Mouse (Mus musculus): Measurements from ENCODE around the gene Gm43951. TPM values are rescaled to one million over a fixed set of nuclear protein-coding genes. Genes with fewer than 3 reads are reported as not detected.
"Not testable (repeated sequence)": the region's sequence is repeated elsewhere in the genome, so short reads cannot be mapped to it uniquely, and the experiment has no call there.

Gene Gm43951
- polyA plus RNA-seq, 1 experiment: 0.11 TPM

DNA sequence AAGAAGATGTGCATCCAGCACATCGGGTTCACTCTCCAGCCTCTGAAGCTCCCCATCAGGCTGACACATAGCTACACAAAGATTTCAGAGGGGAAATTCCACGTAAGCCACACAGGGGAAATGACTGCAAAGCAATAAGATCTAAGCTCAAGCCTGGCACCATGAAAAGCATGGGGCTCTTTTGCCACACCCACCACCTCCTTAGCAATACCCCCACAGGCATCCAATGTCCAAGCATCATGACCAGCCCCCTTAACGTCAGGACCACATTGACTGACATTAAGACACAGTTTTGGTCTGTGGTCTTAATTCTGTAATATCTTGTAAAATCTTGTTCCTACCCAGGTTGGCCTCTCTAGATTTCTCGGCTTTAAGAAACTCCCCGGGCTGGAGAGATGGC is 26.1 kb downstream of the Gm43951 start:
- Histone ChIP-seq H3K4me3 (ENCODE audit: extremely low read depth, insufficient read depth, insufficient read length) (no peak overlapping the region), H3K36me3 (ENCODE audit: control insufficient read depth, insufficient read depth, low read length) (peaks cover 20% of the 10 kb centered on the region), H3K4me1 (ENCODE audit: control insufficient read depth, insufficient read depth, insufficient read length) (no peaks in the 10 kb centered on the region), H3K27me3 (ENCODE audit: control insufficient read depth, insufficient read depth, low read length) (no peaks in the 10 kb centered on the region), H3K27ac (ENCODE audit: insufficient read depth, low read length) (no peak overlapping the region)
- no peak for DNase-seq (ENCODE audit: low read depth in 1 of 2, low spot score in 2 of 2)
- TF ChIP-seq POLR2A (IDR thresholded peaks at IDR 0.05; ENCODE audit: low read depth, low read length) (no peak), CTCF (IDR thresholded peaks at IDR 0.05; ENCODE audit: extremely low read depth, insufficient read depth, insufficient read length, insufficient replicate concordance) (no peak)
- WGBS: 94% methylated on average over 5 of the region's 5 CpGs

DNA sequence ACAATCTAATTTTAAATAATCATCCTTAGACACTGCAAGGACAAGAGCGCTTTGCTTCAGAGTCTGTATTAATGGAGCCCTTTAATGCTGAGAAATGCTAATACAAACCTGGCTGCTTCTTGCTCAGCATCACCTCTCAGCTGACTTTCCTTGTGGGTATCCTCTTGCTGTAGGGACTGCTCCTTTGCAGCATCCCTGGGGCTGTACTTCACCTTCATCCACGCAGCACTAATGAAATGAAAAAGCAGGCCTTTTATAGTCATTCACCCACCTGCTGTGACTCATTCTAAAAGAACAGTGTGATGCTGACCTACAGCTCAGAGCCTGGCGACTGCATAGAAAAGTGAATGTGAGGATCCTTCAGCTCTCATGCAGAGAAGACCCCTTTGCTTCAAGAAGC is 30.1 kb downstream of the Gm43951 start:
- TF ChIP-seq CTCF (IDR thresholded peaks at IDR 0.05; ENCODE audit: extremely low read depth, insufficient read depth, insufficient read length, insufficient replicate concordance): no peak
- no peak for TF ChIP-seq POLR2A (IDR thresholded peaks at IDR 0.05; ENCODE audit: low read depth, low read length)
- 92% methylated on average over 3 of the region's 3 CpGs for WGBS
- Histone ChIP-seq H3K27ac (ENCODE audit: insufficient read depth, low read length) (no peak overlapping the region), H3K27me3 (ENCODE audit: control insufficient read depth, insufficient read depth, low read length) (no peaks in the 10 kb centered on the region), H3K4me1 (ENCODE audit: control insufficient read depth, insufficient read depth, insufficient read length) (no peaks in the 10 kb centered on the region), H3K4me3 (ENCODE audit: extremely low read depth, insufficient read depth, insufficient read length) (no peak overlapping the region), H3K36me3 (ENCODE audit: control insufficient read depth, insufficient read depth, low read length) (peaks cover 31% of the 10 kb centered on the region)
- no peak for DNase-seq (ENCODE audit: low read depth in 1 of 2, low spot score in 2 of 2)

DNA sequence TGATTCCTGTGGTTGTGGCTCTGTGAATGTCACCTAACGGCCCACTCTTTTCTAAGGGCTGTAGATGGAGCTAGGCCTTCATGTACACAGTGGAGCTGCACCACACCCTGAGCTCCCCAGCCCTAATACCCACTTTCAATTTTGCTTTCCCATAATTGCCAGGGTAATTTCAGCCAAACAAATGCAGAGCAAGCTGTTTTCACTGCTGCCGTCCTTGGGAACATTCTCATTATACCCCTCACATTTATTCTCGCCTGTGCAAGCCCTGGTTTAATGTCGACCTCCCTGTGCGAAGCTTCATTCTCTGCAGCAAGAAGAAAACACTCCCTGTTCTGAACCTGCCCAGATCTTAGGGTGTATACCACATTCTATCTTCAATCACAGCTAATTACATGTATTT is 30.7 kb downstream of the Gm43951 start:
- 89% methylated on average over 5 of the region's 5 CpGs for WGBS
- no peak for DNase-seq (ENCODE audit: low read depth in 1 of 2, low spot score in 2 of 2)
- Histone ChIP-seq H3K4me3 (ENCODE audit: extremely low read depth, insufficient read depth, insufficient read length) (no peak overlapping the region), H3K4me1 (ENCODE audit: control insufficient read depth, insufficient read depth, insufficient read length) (no peaks in the 10 kb centered on the region), H3K27ac (ENCODE audit: insufficient read depth, low read length) (no peak overlapping the region), H3K27me3 (ENCODE audit: control insufficient read depth, insufficient read depth, low read length) (no peaks in the 10 kb centered on the region), H3K36me3 (ENCODE audit: control insufficient read depth, insufficient read depth, low read length) (peaks cover 28% of the 10 kb centered on the region)
- TF ChIP-seq CTCF (IDR thresholded peaks at IDR 0.05; ENCODE audit: extremely low read depth, insufficient read depth, insufficient read length, insufficient replicate concordance) (no peak), POLR2A (IDR thresholded peaks at IDR 0.05; ENCODE audit: low read depth, low read length) (no peak)

DNA sequence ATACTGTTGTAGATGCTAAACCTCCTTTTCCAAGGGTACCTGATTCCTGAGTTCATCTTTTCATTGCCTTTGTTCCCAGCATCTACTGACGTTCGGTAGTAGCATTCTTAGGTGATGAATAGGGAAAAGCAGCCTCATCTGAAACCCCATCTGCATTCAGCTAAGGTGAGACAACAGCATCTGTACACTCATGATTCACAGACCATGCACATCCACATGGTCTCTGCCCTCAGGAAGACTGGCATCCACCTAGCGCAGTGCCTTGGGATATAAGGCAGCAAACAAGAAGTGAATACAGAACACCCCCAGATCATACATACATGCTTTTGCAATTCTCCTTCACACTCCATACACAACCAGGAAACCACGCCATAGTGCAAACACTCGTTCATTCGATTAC is 31.9 kb downstream of the Gm43951 start:
- DNase-seq (ENCODE audit: low read depth in 1 of 2, low spot score in 2 of 2): no peak
- TF ChIP-seq POLR2A (IDR thresholded peaks at IDR 0.05; ENCODE audit: low read depth, low read length) (no peak), CTCF (IDR thresholded peaks at IDR 0.05; ENCODE audit: extremely low read depth, insufficient read depth, insufficient read length, insufficient replicate concordance) (no peak)
- Histone ChIP-seq H3K27me3 (ENCODE audit: control insufficient read depth, insufficient read depth, low read length) (no peaks in the 10 kb centered on the region), H3K27ac (ENCODE audit: insufficient read depth, low read length) (no peak overlapping the region), H3K4me1 (ENCODE audit: control insufficient read depth, insufficient read depth, insufficient read length) (no peaks in the 10 kb centered on the region), H3K36me3 (ENCODE audit: control insufficient read depth, insufficient read depth, low read length) (peaks cover 28% of the 10 kb centered on the region), H3K4me3 (ENCODE audit: extremely low read depth, insufficient read depth, insufficient read length) (no peak overlapping the region)
- 93% methylated on average over 6 of the region's 6 CpGs for whole genome bisulfite sequencing

DNA sequence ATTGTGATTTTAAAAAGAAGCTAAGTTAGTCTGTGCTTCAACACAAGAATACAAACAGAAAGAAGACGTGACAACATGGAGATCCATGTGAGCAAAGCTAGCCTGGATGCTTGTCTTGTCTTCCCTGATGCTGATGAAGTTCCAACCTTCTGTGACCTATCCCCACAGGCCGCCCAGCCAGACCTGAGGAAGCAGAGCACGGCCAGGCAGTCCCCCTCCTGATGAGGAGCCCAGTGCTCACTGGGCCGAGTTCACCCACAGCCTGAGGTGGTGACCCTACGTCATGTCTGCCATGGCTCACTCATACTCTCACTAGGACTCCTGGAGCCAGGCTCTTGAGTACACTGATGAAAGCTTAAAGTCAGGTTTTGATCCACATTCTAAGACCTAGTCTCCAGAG is 33.1 kb downstream of the Gm43951 start:
- H3K27me3 ChIP-seq (ENCODE audit: control insufficient read depth, insufficient read depth, low read length): no peaks in the 10 kb centered on the region
- 91% methylated on average over 5 of the region's 5 CpGs for WGBS

DNA sequence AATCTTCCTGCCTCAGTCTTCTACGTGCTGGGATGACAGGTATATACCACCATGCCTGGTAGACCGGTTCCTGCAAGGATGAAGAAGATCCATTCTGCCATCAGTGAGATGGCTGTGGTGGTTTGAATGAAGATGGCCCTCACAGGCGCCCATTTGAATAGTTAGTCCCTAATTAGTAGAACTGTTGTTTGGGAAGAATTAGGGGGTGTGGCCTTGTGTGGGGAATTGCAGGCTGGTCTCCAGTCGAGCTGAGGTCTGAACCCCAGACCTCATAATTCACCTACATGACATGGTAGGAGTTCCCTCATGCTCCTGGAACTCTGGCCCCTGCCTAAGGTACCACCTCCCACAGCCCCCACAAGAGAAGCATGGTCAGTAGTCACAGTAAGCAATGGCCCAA is 34.7 kb downstream of the Gm43951 start:
- DNase-seq (ENCODE audit: low read depth in 1 of 2, low spot score in 2 of 2); H3K4me1 ChIP-seq (ENCODE audit: control insufficient read depth, insufficient read depth, insufficient read length); H3K27me3 ChIP-seq (ENCODE audit: control insufficient read depth, insufficient read depth, low read length); H3K27ac ChIP-seq (ENCODE audit: insufficient read depth, low read length); H3K4me3 ChIP-seq (ENCODE audit: extremely low read depth, insufficient read depth, insufficient read length): not testable (repeated sequence)
- H3K36me3 ChIP-seq (ENCODE audit: control insufficient read depth, insufficient read depth, low read length): peaks cover 24% of the 10 kb centered on the region
- WGBS: 89% methylated on average over 4 of the region's 4 CpGs

More for the DNA sequence above, 33.1 kb downstream of the Gm43951 start:
- DNase-seq (ENCODE audit: low read depth in 1 of 2, low spot score in 2 of 2): no peak
- Histone ChIP-seq H3K4me1 (ENCODE audit: control insufficient read depth, insufficient read depth, insufficient read length) (no peaks in the 10 kb centered on the region), H3K27ac (ENCODE audit: insufficient read depth, low read length) (no peak overlapping the region), H3K36me3 (ENCODE audit: control insufficient read depth, insufficient read depth, low read length) (peaks cover 27% of the 10 kb centered on the region), H3K4me3 (ENCODE audit: extremely low read depth, insufficient read depth, insufficient read length) (no peak overlapping the region)
- no peak for TF ChIP-seq CTCF (IDR thresholded peaks at IDR 0.05; ENCODE audit: extremely low read depth, insufficient read depth, insufficient read length, insufficient replicate concordance)

DNA sequence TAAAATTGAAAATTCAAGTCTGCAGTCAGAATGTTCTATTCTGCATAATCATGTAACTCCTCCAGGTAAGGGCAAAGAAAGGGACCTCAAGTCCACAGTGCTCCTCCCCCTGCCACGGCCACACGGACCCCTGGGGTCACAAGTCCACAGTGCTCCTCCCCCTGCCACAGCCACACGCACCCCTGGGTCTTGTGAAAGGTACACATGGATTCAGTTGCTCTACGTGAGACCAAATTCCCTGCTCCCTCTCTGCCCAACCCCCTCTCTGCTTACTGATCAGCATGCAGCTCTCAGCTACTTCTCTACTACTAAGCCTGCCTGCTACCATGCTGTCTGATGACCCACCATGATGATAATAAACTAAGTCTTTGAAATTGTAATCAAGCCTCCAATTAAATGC is 36.8 kb downstream of the Gm43951 start:
- no peak overlapping the region for H3K4me3 ChIP-seq (ENCODE audit: extremely low read depth, insufficient read depth, insufficient read length)

More for the DNA sequence above, 36.8 kb downstream of the Gm43951 start:
- peaks cover 20% of the 10 kb centered on the region for H3K36me3 ChIP-seq (ENCODE audit: control insufficient read depth, insufficient read depth, low read length)
- H3K27ac ChIP-seq (ENCODE audit: insufficient read depth, low read length): no peak overlapping the region
- 92% methylated on average over 4 of the region's 4 CpGs for WGBS
- no peaks in the 10 kb centered on the region for H3K4me1 ChIP-seq (ENCODE audit: control insufficient read depth, insufficient read depth, insufficient read length)
- DNase-seq (ENCODE audit: low read depth in 1 of 2, low spot score in 2 of 2): no peak
- no peak for TF ChIP-seq POLR2A (IDR thresholded peaks at IDR 0.05; ENCODE audit: low read depth, low read length)
- TF ChIP-seq CTCF (IDR thresholded peaks at IDR 0.05; ENCODE audit: extremely low read depth, insufficient read depth, insufficient read length, insufficient replicate concordance): no peak
- no peaks in the 10 kb centered on the region for H3K27me3 ChIP-seq (ENCODE audit: control insufficient read depth, insufficient read depth, low read length)
